Mouse (Mus musculus) lung, postnatal 4 days (tissue): Measurements from ENCODE around the gene Iqsec3.

Source experiments
- DNase-seq, 2 experiments: peaks; one replicate each; pipeline ENCODE4 v3.0.0; 2021

Iqsec3 gene

GRCm38 (mm10) chr6:121357232-121357631 lies 116.2 kb downstream of the Iqsec3 start:
- DNase-seq, result no peak

DNA sequence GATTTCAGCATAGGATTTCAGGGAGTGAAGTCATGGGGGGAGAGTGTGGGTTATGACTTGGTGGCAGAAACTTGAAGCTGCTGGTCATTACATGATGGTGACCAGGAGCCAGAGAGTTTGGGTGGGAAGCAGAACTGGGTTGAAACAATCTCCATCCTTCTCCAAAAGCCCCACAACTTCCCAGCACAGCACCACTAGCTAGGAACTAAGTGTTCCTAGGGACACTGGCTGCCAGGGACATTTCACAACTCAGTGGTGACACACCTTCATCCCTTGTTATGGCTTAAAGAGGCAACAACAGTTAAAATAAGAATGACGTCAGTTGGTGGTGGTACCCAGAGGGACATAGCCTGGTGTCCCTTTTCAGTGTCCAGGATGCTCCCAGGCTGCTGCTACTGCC lies 117.4 kb downstream of the Iqsec3 start:
- DNase-seq, result no peak

GRCm38 (mm10) chr6:121352276-121352675 lies 121.2 kb downstream of the Iqsec3 start:
- no peak for DNase-seq

GRCm38 (mm10) chr6:121346428-121346827 lies 127.0 kb downstream of the Iqsec3 start:
- DNase-seq, result no peak

- DNase-seq, result no peak
Measured at GRCm38 (mm10) chr6:121344329-121344728, 129.1 kb downstream of the Iqsec3 start.

DNA sequence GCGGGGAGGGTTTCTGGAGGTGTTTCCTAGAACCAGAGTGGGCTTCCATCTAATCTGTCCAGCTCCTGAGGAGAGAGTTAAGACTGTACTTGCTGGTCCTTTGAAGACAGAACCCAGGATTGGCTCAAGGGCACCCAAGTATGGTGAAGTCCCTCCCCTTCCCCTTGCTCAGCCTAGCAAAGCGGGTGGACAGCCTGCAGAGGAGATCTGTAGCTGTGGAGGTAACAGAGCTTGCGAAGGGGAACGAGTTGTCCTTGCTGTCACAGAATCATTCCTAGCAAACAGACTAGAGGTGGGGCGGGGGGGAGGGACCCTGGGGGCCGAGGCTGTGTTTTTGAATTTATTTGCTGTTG lies 129.7 kb downstream of the Iqsec3 start:
- DNase-seq, result no peak

GRCm38 (mm10) chr6:121343026-121343770 lies 130.3 kb downstream of the Iqsec3 start, which contains the start of gene Slc6a12:
TSS of gene Slc6a12 (plus strand) at chr6:121343076.
- DNase-seq, result peak; percentile 38 to 43

- no peak for DNase-seq
Measured at GRCm38 (mm10) chr6:121341650-121342049, 131.8 kb downstream of the Iqsec3 start.

- DNase-seq, result no peak
Measured at GRCm38 (mm10) chr6:121338519-121338896, 135.0 kb downstream of the Iqsec3 start.

GRCm38 (mm10) chr6:121337770-121338518 lies 135.5 kb downstream of the Iqsec3 start:
- peak; percentile 72 to 82 for DNase-seq

GRCm38 (mm10) chr6:121337229-121337628 lies 136.2 kb downstream of the Iqsec3 start:
- DNase-seq, result no peak

- peak in 1 of 2 experiments; percentile 38 for DNase-seq
Measured at GRCm38 (mm10) chr6:121336558-121336957, 136.9 kb downstream of the Iqsec3 start.

DNA sequence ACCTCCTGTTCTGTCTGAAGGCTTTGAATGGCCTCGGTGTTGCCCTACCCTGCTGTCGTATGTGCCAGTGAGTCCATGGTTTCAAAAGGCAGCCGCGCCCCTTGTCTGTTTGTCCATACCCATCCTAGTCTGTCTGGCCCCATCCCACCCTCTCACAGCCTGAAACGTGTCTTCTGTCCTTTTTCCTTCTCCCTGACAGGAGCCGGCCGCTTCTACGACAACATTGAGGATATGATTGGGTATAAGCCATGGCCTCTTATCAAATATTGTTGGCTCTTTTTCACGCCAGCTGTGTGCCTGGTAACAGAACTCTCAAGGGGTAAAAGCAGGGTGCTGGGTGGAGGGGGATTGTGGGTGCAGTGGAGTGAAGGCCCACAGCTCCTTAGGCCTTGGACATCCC lies 137.6 kb downstream of the Iqsec3 start:
- DNase-seq, result no peak

- DNase-seq, result peak; percentile 60 to 83
Measured at GRCm38 (mm10) chr6:121329848-121330508, 143.5 kb downstream of the Iqsec3 start.

GRCm38 (mm10) chr6:121328417-121328884 lies 145.0 kb downstream of the Iqsec3 start:
- DNase-seq, result no peak

DNA sequence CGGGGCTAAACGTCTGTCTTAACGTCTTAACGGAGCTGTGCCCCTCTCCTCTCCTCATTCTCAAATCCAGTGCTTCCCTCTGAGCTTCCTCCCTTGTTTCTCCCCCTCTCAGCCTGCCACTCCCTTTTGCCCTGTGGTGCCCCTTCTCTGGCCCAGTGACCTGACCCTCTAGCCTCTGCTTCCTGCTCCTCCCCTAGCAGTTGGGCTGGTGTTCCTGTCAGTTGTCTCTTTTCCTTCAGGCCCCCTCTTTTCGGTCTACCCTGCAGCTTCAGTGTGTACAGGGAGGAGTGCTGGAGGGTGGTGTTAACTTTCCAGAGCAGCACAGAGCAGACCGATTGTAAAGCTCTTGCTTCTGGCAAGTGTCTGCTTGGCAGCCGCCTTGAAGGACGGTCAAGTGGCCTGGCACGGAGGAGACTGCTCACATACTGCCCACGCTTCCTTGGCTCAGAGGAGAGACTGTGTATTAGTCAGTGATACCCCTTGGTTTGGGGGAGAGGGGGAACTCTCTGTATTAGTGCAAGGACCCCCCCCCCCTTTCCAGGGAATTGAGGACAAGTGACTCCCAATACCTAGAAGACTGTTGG lies 146.9 kb downstream of the Iqsec3 start:
- peak in 1 of 2 experiments; percentile 52 for DNase-seq

DNA sequence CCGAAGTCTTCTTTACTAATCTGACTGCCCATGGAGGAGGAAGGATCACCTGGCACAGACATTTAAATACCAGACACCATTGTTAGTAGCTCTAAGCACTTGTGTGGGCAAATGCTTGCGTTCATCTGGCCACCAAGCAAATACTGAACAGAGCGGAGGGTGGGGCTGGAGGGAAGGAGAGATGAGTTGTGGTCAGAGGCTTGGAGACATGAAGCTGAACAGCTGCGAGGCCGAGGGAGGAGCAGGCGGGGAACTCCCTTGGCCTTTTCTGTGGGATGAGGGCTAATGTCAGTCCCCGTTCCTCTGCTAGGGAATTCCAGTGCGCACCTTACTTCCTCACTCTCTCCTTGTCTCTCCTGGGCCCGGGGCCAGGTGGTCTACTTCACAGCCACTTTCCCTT lies 147.7 kb downstream of the Iqsec3 start:
- no peak for DNase-seq

DNA sequence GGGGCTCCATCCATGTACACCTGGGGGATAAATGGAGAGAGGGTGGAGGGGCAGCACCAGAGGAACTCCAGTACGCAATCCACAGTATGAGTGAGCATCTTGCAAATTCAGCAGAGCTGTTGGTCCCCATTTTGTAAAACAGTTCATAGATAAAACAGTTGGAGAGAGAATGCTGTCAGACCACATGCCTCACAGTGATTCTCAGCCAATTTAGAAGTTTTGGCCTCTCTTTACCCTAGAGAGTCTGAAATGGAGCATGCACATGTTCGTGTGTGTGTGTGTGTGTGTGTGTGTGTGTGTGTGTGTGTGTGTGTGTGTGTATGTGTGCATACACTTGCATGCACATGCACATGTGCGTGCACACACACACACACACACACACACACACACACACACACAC lies 148.2 kb downstream of the Iqsec3 start:
- no peak for DNase-seq
